Mouse (Mus musculus): ENCODE results near the gene Evpl.

DNA sequence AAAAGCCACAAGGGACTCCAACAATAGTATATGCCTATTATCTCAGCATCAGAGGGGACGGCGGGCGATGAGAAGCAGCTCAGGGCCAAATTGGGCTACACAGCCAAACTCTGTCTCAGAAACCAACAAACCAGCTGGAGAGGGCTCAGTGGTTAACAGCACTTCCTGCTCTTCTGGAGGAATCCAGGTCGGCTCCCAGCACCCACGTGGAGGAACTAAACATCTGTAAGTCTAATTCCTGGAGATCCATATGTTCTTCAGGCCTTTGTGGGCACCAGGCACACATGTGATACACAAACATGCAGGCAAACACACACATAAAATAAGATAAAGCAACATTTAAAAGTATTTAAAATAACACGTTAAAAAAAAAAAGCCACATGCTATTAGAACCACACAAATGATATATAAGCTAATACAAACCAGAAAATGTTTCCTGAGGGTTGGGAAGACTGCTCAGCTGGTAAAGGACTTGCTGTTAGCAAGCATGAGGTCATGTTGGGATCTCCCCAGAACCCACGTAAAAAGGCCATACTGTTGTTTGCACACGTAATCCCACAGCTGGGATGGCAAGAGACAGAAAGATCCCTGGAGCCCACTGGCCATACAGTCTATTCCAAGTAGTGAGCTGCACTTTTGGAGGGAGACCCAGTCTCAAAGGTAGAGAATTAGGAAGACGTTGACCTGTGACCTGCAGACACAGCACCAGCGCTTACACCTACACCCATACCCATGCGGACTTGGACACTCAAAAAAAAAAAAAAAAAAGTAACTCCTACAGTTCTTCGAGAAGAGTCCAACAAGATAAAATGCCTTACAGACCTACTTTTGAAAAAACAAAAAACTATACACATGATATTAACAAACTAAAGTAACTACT is 35.0 kb upstream of the Evpl start:
- TF ChIP-seq CTCF (IDR thresholded peaks at IDR 0.05; ENCODE audit: insufficient read depth, low read depth, low read length) (no peak), POLR2A (IDR thresholded peaks at IDR 0.05; ENCODE audit: insufficient read depth, low read depth, low read length) (no peak)

Data from olfactory bulb, adult 2 months (tissue).